Mouse (Mus musculus): ENCODE measurements at regions not wholly inside any gene's neighbourhood (a gene's known extent, or its start where the extent isn't known, plus 50 kb on each side); places are given as distances from the start of the nearest gene placed in this dataset.

GRCm38 (mm10) chr6:13759431-13759830 lies 80.3 kb downstream of the Gpr85 start:
- no peak for TF ChIP-seq CTCF (IDR thresholded peaks at IDR 0.05; ENCODE audit: borderline replicate concordance, extremely low read depth, insufficient read depth, insufficient read length)
- TF ChIP-seq POLR2A (IDR thresholded peaks at IDR 0.05; ENCODE audit: borderline replicate concordance, extremely low read depth, insufficient read depth, insufficient read length, poor library complexity, severe bottlenecking): no peak

All from brain, embryonic 14.5 days (tissue).